Mouse (Mus musculus) adrenal gland, postnatal 14 days (tissue): ENCODE data around the gene Pcsk5. TPM values are rescaled to one million over a fixed set of nuclear protein-coding genes. Genes with fewer than 3 reads are reported as not detected.

ENCODE experiments used
- DNase-seq: peaks from one replicate; pipeline ENCODE4 v3.0.0; 2021; ENCODE audit warnings: mixed read lengths
- total RNA-seq: library from RNA; stranded (reverse); gene quantifications from 2 replicates; pipeline ENCODE4 v1.2.3, GENCODE M21; 2021

Gene Pcsk5
- total RNA-seq, 1 experiment from 2014 or later = 116 TPM

- DNase-seq = no peak
These were observed 262.9 kb downstream of the Pcsk5 start for GRCm38 (mm10) chr19:17574564-17574963.

- no peak for DNase-seq
These were observed 265.1 kb downstream of the Pcsk5 start for GRCm38 (mm10) chr19:17572315-17572714.

DNA sequence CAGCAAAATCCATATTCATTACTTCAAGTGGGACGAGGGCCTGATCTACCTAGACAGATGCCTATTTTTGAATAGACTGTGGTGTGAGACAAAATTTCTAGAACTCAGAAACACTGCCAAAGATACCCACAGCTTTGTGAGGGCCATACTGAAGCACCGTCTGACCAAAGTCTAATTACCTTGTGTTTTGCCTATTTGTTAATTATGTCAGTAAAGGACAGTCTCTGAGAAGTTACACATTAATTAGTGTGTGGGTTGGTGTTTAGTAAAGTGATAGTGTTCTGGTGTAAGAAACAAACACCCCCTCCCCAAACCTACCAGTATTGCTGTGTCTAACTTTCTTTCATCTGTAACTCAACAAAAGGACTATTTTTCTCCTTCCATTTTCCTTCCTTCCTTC lies 266.5 kb downstream of the Pcsk5 start:
- no peak for DNase-seq

DNA sequence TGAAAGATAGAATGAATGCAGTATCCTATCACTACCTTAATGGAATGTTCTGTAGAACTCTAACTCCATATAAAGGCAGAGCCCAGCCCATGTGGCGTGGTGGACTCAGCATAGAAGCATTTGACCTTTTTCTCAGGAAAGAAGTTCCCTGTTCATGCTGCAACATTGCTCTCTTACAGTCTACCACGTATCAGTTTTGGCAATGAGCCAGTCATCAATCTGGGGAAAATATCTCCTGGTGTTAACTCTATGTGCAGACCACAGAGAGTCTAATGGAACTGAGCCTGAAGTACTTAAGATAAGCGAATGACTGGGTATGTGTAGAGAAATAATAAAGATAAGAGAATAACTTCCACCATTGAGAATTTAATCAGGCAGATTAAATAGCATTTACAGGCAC lies 270.2 kb downstream of the Pcsk5 start:
- no peak for DNase-seq

DNA sequence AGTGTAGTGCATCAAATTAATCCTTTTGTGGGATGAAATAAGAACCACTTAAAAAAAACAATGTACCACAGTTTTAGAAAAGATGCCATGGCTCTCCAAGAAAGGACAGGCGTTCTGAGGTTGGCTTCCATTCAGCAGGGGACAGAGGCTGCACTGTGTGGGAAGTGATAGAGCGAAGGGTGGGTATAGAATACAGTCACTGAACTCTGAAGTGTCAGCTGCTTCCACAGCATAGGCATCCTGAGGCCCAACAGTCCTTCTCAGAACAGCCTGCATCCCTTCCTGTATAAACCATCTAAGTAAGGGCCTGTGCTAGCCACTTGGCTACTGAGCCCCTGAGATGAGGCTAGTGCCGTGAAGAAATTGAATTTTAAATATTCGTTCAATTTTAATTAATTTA lies 271.3 kb downstream of the Pcsk5 start:
- no peak for DNase-seq

GRCm38 (mm10) chr19:17558764-17559163 lies 278.7 kb downstream of the Pcsk5 start:
- no peak for DNase-seq

GRCm38 (mm10) chr19:17555159-17555558 lies 282.3 kb downstream of the Pcsk5 start:
- DNase-seq = peak; percentile 42

DNA sequence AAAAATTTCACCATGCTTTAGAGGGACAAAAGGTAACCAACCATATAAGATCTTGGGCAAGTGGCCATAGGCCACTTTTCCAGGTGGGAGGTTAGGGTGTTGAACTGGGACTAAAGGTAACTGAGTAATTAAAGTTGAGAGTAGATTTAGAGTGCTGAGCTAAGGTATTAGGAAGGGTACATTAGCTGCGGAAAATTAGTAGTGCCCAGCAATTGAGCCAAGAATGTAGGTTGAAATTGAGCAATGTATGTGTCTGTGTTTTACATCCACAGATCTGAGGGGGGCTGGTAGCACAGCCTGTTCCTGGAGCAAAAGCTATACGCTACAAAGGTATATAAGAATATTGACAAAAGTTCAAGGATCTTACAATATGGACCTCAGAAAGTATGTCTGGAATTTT lies 282.9 kb downstream of the Pcsk5 start:
- no peak for DNase-seq

DNA sequence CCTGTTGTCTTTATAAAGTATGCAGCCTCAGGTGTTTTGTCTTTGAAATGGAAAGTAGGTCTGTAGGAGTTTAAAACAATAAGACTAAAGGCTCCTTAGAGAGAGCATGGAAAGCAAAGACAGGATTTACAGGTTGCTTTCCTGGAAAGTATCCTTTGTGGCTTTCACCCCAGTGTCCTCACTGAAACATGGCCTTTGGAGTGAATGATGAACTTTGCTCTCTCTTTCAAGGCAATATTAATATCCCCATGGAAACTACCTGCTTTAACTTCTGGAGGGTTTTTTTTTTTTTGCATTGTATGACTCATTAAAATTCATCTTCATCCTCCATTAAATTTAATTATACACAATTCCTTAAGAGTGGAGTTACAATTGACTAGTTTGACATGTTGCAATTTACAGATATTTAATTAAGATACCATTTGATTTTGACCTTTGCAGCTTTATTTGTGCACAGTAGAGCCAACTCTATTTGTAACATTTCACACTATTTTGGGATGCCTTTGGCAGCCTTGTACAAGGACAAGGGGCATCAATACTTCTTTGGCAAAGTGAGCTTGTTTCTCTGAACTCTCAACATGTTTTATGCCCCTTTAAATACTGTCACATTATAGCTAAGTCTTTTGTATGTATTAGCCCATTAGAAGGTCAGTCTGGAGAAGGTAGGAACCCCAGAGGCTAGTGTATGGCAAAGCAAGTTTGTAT lies 283.9 kb downstream of the Pcsk5 start:
- DNase-seq = no peak

GRCm38 (mm10) chr19:17528746-17529532 lies 308.5 kb downstream of the Pcsk5 start:
- no peak for DNase-seq

DNA sequence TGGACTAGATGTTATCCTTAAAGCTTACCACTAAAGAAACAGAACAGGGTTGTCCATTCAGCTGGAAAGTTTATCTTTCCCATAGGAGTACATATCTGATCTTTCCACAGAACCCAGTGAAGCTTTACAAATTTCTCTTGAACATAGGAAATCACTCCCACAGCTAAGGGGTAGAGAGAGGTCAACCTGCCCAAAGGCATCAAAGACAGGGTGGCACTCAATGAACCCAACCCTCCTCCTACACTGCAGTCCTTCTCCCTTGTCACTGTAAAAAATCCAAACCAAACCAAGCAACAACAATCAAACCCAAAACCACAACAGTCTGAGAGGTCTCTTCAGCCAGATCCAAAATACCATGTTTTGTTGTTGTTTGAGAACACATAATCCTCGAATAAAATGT lies 311.9 kb downstream of the Pcsk5 start:
- no peak for DNase-seq

GRCm38 (mm10) chr19:17514456-17514855 lies 323.0 kb downstream of the Pcsk5 start:
- no peak for DNase-seq

GRCm38 (mm10) chr19:17511283-17511682 lies 326.1 kb downstream of the Pcsk5 start:
- DNase-seq = no peak

DNA sequence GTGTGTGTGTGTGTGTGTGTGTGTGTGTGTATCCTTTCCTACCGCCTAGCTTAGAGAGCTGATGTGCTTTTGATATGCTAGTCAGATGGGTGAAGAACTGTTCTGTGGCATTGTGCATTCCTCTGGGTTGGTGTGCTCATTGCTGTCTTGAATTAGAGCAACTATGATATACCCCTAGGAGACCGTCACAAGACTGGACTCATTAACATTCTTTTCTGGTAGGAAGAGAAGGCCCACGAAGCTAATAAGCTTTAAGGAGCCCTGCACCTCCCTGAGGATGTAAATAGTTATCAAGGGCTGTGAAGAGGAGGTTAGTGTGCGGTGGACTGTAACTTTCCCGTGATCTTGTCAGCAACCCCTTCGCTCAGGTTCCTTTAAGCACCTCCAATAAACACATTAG lies 333.2 kb downstream of the Pcsk5 start:
- no peak for DNase-seq

- peak; percentile 50 for DNase-seq
These were observed 338.7 kb downstream of the Pcsk5 start for GRCm38 (mm10) chr19:17498586-17499235.

DNA sequence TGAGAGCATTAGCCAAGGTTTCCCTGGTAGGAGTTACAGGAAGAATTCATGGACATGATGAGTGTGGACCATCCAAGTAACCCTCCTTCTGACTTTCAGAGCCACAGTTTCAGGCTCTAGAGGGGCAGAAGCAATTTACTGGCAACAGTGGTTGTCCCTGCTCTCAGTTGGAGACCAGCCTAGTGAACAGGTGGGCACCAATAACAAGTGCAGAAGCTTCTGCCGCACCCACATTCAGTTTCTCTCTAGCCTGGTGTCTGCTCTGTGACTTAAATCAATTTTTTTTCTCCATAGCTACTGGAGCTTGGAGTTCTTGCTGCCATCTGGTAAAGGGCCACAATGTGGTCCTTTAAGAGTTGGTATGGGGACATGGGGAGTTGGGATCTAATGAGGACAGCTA lies 341.3 kb downstream of the Pcsk5 start:
- DNase-seq = no peak

- DNase-seq = no peak
These were observed 345.4 kb downstream of the Pcsk5 start for GRCm38 (mm10) chr19:17491822-17492544.

GRCm38 (mm10) chr19:17491322-17491721 lies 346.1 kb downstream of the Pcsk5 start:
- no peak for DNase-seq

GRCm38 (mm10) chr19:17489866-17490141 lies 347.6 kb downstream of the Pcsk5 start:
- no peak for DNase-seq

DNA sequence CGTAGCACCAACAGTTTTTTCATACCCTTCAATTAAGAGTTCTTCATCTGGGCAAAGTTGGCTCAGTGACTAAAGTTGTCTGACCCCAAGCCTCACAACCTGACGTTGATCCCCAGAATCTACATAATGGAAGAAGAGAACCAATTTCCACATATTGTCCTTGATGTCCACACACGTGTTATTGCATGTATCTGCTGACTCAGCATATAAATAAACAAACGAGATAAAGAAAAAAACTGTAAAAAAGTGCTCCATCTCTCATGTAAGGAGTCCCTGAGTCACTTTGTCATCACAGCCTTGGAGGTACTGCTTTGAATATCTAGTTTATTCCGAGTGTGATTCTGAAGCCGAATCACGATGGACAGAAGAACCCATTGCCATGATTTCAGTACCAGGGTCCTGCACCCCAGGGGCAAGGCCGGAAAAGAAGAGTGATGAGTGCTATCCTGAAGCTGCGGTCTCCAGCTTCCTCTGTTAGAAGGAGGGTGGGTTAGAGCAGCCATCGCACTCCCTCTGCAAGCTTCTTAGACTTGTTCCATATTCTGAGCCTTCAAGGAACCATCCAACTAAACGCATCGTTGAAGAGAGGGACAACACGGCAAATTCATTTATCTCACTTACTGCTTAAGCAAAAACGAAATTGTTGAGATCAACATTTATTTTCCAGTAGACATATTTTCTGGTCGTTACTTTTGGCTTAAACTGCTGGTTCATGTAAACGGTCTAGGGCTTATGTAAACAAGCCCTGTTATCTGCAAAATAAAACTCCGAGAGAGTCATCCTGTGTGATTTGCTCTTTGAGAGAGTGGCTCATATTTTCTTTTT lies 348.2 kb downstream of the Pcsk5 start:
- DNase-seq = no peak

GRCm38 (mm10) chr19:17482126-17482790 lies 355.2 kb downstream of the Pcsk5 start:
- DNase-seq = no peak
